Mouse (Mus musculus): ENCODE results near the gene Msi2.

Gene Msi2

GRCm38 (mm10) chr11:88676597-88676996 is 41.7 kb downstream of the Msi2 start:
- no peak for DNase-seq (ENCODE audit: low read depth)

- no peak for DNase-seq (ENCODE audit: low read depth)
Measured at GRCm38 (mm10) chr11:88675526-88676353, 42.6 kb downstream of the Msi2 start.

GRCm38 (mm10) chr11:88674075-88674474 is 44.2 kb downstream of the Msi2 start:
- no peak for DNase-seq (ENCODE audit: low read depth)

GRCm38 (mm10) chr11:88670925-88671324 is 47.4 kb downstream of the Msi2 start:
- no peak for DNase-seq (ENCODE audit: low read depth)

GRCm38 (mm10) chr11:88669106-88669505 is 49.2 kb downstream of the Msi2 start:
- no peak for DNase-seq (ENCODE audit: low read depth)

GRCm38 (mm10) chr11:88668345-88668744 is 50.0 kb downstream of the Msi2 start:
- no peak for DNase-seq (ENCODE audit: low read depth)

GRCm38 (mm10) chr11:88665799-88666198 is 52.5 kb downstream of the Msi2 start:
- DNase-seq (ENCODE audit: low read depth): no peak

GRCm38 (mm10) chr11:88661444-88662180 is 56.7 kb downstream of the Msi2 start:
- no peak for DNase-seq (ENCODE audit: low read depth)

- DNase-seq (ENCODE audit: low read depth): no peak
Measured at GRCm38 (mm10) chr11:88660404-88660803, 57.9 kb downstream of the Msi2 start.

GRCm38 (mm10) chr11:88658926-88659325 is 59.4 kb downstream of the Msi2 start:
- no peak for DNase-seq (ENCODE audit: low read depth)

GRCm38 (mm10) chr11:88655786-88656185 is 62.5 kb downstream of the Msi2 start:
- DNase-seq (ENCODE audit: low read depth): no peak

GRCm38 (mm10) chr11:88655214-88655566 is 63.1 kb downstream of the Msi2 start:
- no peak for DNase-seq (ENCODE audit: low read depth)

- DNase-seq (ENCODE audit: low read depth): no peak
Measured at GRCm38 (mm10) chr11:88654391-88655213, 63.7 kb downstream of the Msi2 start.

- no peak for DNase-seq (ENCODE audit: low read depth)
Measured at GRCm38 (mm10) chr11:88650275-88650674, 68.0 kb downstream of the Msi2 start.

- DNase-seq (ENCODE audit: low read depth): no peak
Measured at GRCm38 (mm10) chr11:88649009-88649408, 69.3 kb downstream of the Msi2 start.

- DNase-seq (ENCODE audit: low read depth): no peak
Measured at GRCm38 (mm10) chr11:88648407-88648806, 69.9 kb downstream of the Msi2 start.

GRCm38 (mm10) chr11:88646493-88646892 is 71.8 kb downstream of the Msi2 start:
- no peak for DNase-seq (ENCODE audit: low read depth)

GRCm38 (mm10) chr11:88645821-88646220 is 72.5 kb downstream of the Msi2 start:
- DNase-seq (ENCODE audit: low read depth): no peak

- DNase-seq (ENCODE audit: low read depth): no peak
Measured at GRCm38 (mm10) chr11:88644719-88645118, 73.6 kb downstream of the Msi2 start.

- no peak for DNase-seq (ENCODE audit: low read depth)
Measured at GRCm38 (mm10) chr11:88639862-88640261, 78.5 kb downstream of the Msi2 start.

- no peak for DNase-seq (ENCODE audit: low read depth)
Measured at GRCm38 (mm10) chr11:88638936-88639542, 79.3 kb downstream of the Msi2 start.

- DNase-seq (ENCODE audit: low read depth): peak; percentile 34
Measured at GRCm38 (mm10) chr11:88638254-88638653, 80.1 kb downstream of the Msi2 start.
